Mouse (Mus musculus) midbrain, postnatal 0 days (tissue): ENCODE measurements at regions not wholly inside any gene's neighbourhood (a gene's known extent, or its start where the extent isn't known, plus 50 kb on each side); places are given as distances from the start of the nearest gene placed in this dataset.

Experiments used
- ATAC-seq: fragments of 200-750 bp; cut with Nextera tagmentation; 2 replicates; pipeline ENCODE4 v1.8.0; 2017; ENCODE audit warnings: moderate number of reproducible peaks, mild to moderate bottlenecking, moderate TSS enrichment, moderate library complexity; ENCODE audit not compliant: low FRiP score
- DNase-seq: peaks from one replicate; pipeline ENCODE4 v3.0.0-alpha.2; 2015; ENCODE audit warnings: low spot score
- H3K27ac ChIP-seq: fragments of 300-500 bp; sonication (generic); 2 replicates; pipeline ENCODE4 v1.5.1; 2014; ENCODE audit warnings: low read depth, mild to moderate bottlenecking, low read length, mixed read lengths
- H3K27me3 ChIP-seq: fragments of 300-500 bp; sonication (generic); 2 replicates; pipeline ENCODE4 v1.6.1; 2014; ENCODE audit warnings: low read length, control low read depth, mixed read lengths; ENCODE audit not compliant: insufficient read depth
- H3K36me3 ChIP-seq: fragments of 300-500 bp; sonication (generic); 2 replicates; pipeline ENCODE4 v1.6.1; 2014; ENCODE audit warnings: low read length, control low read depth, mixed read lengths; ENCODE audit not compliant: insufficient read depth
- H3K4me1 ChIP-seq: fragments of 300-500 bp; sonication (generic); 2 replicates; pipeline ENCODE4 v1.6.1; 2014; ENCODE audit warnings: mild to moderate bottlenecking, control low read depth, antibody characterized with exemption, low read length, mixed read lengths; ENCODE audit not compliant: insufficient read depth
- H3K4me2 ChIP-seq: fragments of 300-500 bp; sonication (generic); 2 replicates; pipeline ENCODE4 v1.6.1; 2014; ENCODE audit warnings: low read depth, mild to moderate bottlenecking, low read length, mixed read lengths; ENCODE audit not compliant: poor library complexity, severe bottlenecking
- H3K4me3 ChIP-seq: fragments of 300-500 bp; sonication (generic); 2 replicates; pipeline ENCODE4 v1.5.1; 2014; ENCODE audit warnings: low read depth, mild to moderate bottlenecking, low read length, moderate library complexity
- H3K9ac ChIP-seq: fragments of 300-500 bp; sonication (generic); replicated peaks from 2 replicates; pipeline ENCODE4 v1.6.1; 2014; ENCODE audit warnings: mild to moderate bottlenecking, low read length, moderate library complexity, mixed read lengths; ENCODE audit not compliant: poor library complexity, severe bottlenecking
- H3K9me3 ChIP-seq: fragments of 300-500 bp; sonication (generic); 2 replicates; pipeline ENCODE4 v1.6.1; 2016; ENCODE audit warnings: low read length, control low read depth
- CTCF ChIP-seq: IDR thresholded peaks from 2 replicates; pipeline ENCODE4 v1.5.1; 2016; ENCODE audit warnings: antibody characterized with exemption, mild to moderate bottlenecking
- WGBS: fragments of 180-500 bp; shearing (Covaris S2); extraction: QIAGEN DNeasy Blood & Tissue Kit; methylation state at CpG from one replicate; pipeline ENCODE4 v1.1.7; 2014; 5-methylcytosine and 5-hydroxymethylcytosine counted together

- no peak overlapping the region for H3K4me2 ChIP-seq
- TF ChIP-seq CTCF, result no peak
- no peaks in the 10 kb centered on the region for H3K4me1 ChIP-seq
- no peaks in the 10 kb centered on the region for H3K27me3 ChIP-seq
- DNase-seq, result peak; percentile 28
- H3K4me3 ChIP-seq, result no peak overlapping the region
- no peak overlapping the region for H3K9ac ChIP-seq
- H3K36me3 ChIP-seq, result no peaks in the 10 kb centered on the region
- no peaks in the 10 kb centered on the region for H3K9me3 ChIP-seq
- no peak; the same call in 1 of the 2 replicates for ATAC-seq
- 71% methylated on average over 7 of the region's 7 CpGs for WGBS
- H3K27ac ChIP-seq, result no peak overlapping the region
These were observed 193.5 kb downstream of the Rdh14 start for GRCm38 (mm10) chr12:10584026-10584425.

- H3K4me1 ChIP-seq, result no peaks in the 10 kb centered on the region
- DNase-seq (peak; percentile 91), ATAC-seq (peak; percentile 87)
- 33% methylated on average over 8 of the region's 8 CpGs for WGBS
- H3K27ac ChIP-seq, result no peak overlapping the region
- no peak overlapping the region for H3K4me3 ChIP-seq
- H3K9ac ChIP-seq, result no peak overlapping the region
- H3K36me3 ChIP-seq, result no peaks in the 10 kb centered on the region
- no peaks in the 10 kb centered on the region for H3K9me3 ChIP-seq
- no peak overlapping the region for H3K4me2 ChIP-seq
- H3K27me3 ChIP-seq, result no peaks in the 10 kb centered on the region
- peak; percentile 96 for TF ChIP-seq CTCF
These were observed 199.0 kb downstream of the Rdh14 start for GRCm38 (mm10) chr12:10589537-10589936.

- no peaks in the 10 kb centered on the region for H3K9me3 ChIP-seq
- no peak overlapping the region for H3K4me2 ChIP-seq
- no peak overlapping the region for H3K27ac ChIP-seq
- H3K36me3 ChIP-seq, result no peaks in the 10 kb centered on the region
- peak; percentile 95 for TF ChIP-seq CTCF
- ATAC-seq, result peak; percentile 66; the same call in 1 of the 2 replicates
- H3K27me3 ChIP-seq, result no peaks in the 10 kb centered on the region
- peak; percentile 43 for DNase-seq
- no peak overlapping the region for H3K9ac ChIP-seq
- WGBS, result 13% methylated on average over 7 of the region's 7 CpGs
- H3K4me1 ChIP-seq, result no peaks in the 10 kb centered on the region
- H3K4me3 ChIP-seq, result no peak overlapping the region
These were observed 207.6 kb downstream of the Rdh14 start for GRCm38 (mm10) chr12:10597976-10598746.

GRCm38 (mm10) chr12:10600111-10600510 lies 209.5 kb downstream of the Rdh14 start:
- no peak overlapping the region for H3K4me2 ChIP-seq
- WGBS, result 79% methylated on average over 6 of the region's 6 CpGs
- no peak for TF ChIP-seq CTCF
- H3K36me3 ChIP-seq, result no peaks in the 10 kb centered on the region
- H3K27me3 ChIP-seq, result no peaks in the 10 kb centered on the region
- no peak for ATAC-seq
- peak; percentile 3 for DNase-seq
- no peaks in the 10 kb centered on the region for H3K4me1 ChIP-seq
- no peaks in the 10 kb centered on the region for H3K9me3 ChIP-seq
- H3K27ac ChIP-seq, result no peak overlapping the region
- no peak overlapping the region for H3K9ac ChIP-seq
- H3K4me3 ChIP-seq, result no peak overlapping the region

- H3K9ac ChIP-seq, result no peak overlapping the region
- ATAC-seq, result no peak
- H3K4me2 ChIP-seq, result no peak overlapping the region
- H3K9me3 ChIP-seq, result no peaks in the 10 kb centered on the region
- H3K27ac ChIP-seq, result no peak overlapping the region
- H3K4me1 ChIP-seq, result no peaks in the 10 kb centered on the region
- no peaks in the 10 kb centered on the region for H3K27me3 ChIP-seq
- no peak overlapping the region for H3K4me3 ChIP-seq
- DNase-seq, result no peak
- no peaks in the 10 kb centered on the region for H3K36me3 ChIP-seq
- no peak for TF ChIP-seq CTCF
These were observed 227.7 kb downstream of the Rdh14 start for GRCm38 (mm10) chr12:10618319-10618718.

- no peak overlapping the region for H3K9ac ChIP-seq
- ATAC-seq (no peak), DNase-seq (no peak)
- H3K27ac ChIP-seq, result no peak overlapping the region
- no peaks in the 10 kb centered on the region for H3K27me3 ChIP-seq
- 90% methylated on average over 3 of the region's 3 CpGs for WGBS
- no peak overlapping the region for H3K4me3 ChIP-seq
- no peaks in the 10 kb centered on the region for H3K9me3 ChIP-seq
- H3K4me1 ChIP-seq, result no peaks in the 10 kb centered on the region
- H3K4me2 ChIP-seq, result no peak overlapping the region
- no peaks in the 10 kb centered on the region for H3K36me3 ChIP-seq
- TF ChIP-seq CTCF, result no peak
These were observed 230.0 kb downstream of the Rdh14 start for GRCm38 (mm10) chr12:10620541-10620940.
